Mouse (Mus musculus): ENCODE measurements at regions not wholly inside any gene's neighbourhood (a gene's known extent, or its start where the extent isn't known, plus 50 kb on each side); places are given as distances from the start of the nearest gene placed in this dataset.

GRCm38 (mm10) chr6:143425182-143425829 is 258.3 kb downstream of the Etnk1 start:
- H3K4me1 ChIP-seq (ENCODE audit: control insufficient read depth, insufficient read depth, low read length), result 0 out of 2 replicates have a peak, but pooled peaks cover 3% of the 10 kb centered on the region
- H3K27ac ChIP-seq (replicated peaks; ENCODE audit: low read depth, low read length), result no peak overlapping the region
- DNase-seq (ENCODE audit: low spot score) (peak; percentile 59), ATAC-seq (ENCODE audit: low read depth) (peak; percentile 41; the same call in 1 of the 2 replicates)
- peaks cover 23% of the 10 kb centered on the region for H3K27me3 ChIP-seq (replicated peaks; ENCODE audit: control insufficient read depth, insufficient read depth, low read length)
- H3K4me2 ChIP-seq (ENCODE audit: low read depth, low read length), result peak overlapping the region; percentile 30; the same call in 1 of the 2 replicates
- 0 out of 2 replicates have a peak, but pooled peaks cover 5% of the 10 kb centered on the region for H3K9me3 ChIP-seq (ENCODE audit: control insufficient read depth, low read length)
- WGBS, result 43% methylated on average over 17 of the region's 17 CpGs
- no peaks in the 10 kb centered on the region for H3K36me3 ChIP-seq (ENCODE audit: control insufficient read depth, insufficient read depth, low read length)
- H3K4me3 ChIP-seq (ENCODE audit: low read depth, low read length), result no peak overlapping the region
- H3K9ac ChIP-seq (ENCODE audit: low read depth, low read length), result no peak overlapping the region

- Histone ChIP-seq H3K9me3 (ENCODE audit: control insufficient read depth, low read length) (0 out of 2 replicates have a peak, but pooled peaks cover 5% of the 10 kb centered on the region), H3K36me3 (ENCODE audit: control insufficient read depth, insufficient read depth, low read length) (no peaks in the 10 kb centered on the region), H3K4me1 (ENCODE audit: control insufficient read depth, insufficient read depth, low read length) (no peaks in the 10 kb centered on the region), H3K27me3 (replicated peaks; ENCODE audit: control insufficient read depth, insufficient read depth, low read length) (peaks cover 59% of the 10 kb centered on the region), H3K9ac (ENCODE audit: low read depth, low read length) (no peak overlapping the region), H3K4me3 (ENCODE audit: low read depth, low read length) (no peak overlapping the region), H3K4me2 (ENCODE audit: low read depth, low read length) (no peak overlapping the region), H3K27ac (replicated peaks; ENCODE audit: low read depth, low read length) (no peak overlapping the region)
- DNase-seq (ENCODE audit: low spot score) (no peak), ATAC-seq (ENCODE audit: low read depth) (no peak)
- WGBS, result 89% methylated on average over 13 of the region's 13 CpGs
These were observed 265.0 kb downstream of the Etnk1 start for GRCm38 (mm10) chr6:143431896-143432450.

- no peaks in the 10 kb centered on the region for H3K9me3 ChIP-seq (ENCODE audit: control insufficient read depth, low read length)
- peaks cover 10% of the 10 kb centered on the region for H3K4me1 ChIP-seq (ENCODE audit: control insufficient read depth, insufficient read depth, low read length)
- H3K4me3 ChIP-seq (ENCODE audit: low read depth, low read length), result peak overlapping the region; percentile 5; the same call in 1 of the 2 replicates
- 41% methylated on average over 32 of the region's 32 CpGs for WGBS
- no peaks in the 10 kb centered on the region for H3K36me3 ChIP-seq (ENCODE audit: control insufficient read depth, insufficient read depth, low read length)
- peaks cover 52% of the 10 kb centered on the region for H3K27me3 ChIP-seq (replicated peaks; ENCODE audit: control insufficient read depth, insufficient read depth, low read length)
- peak overlapping the region; percentile 35 for H3K4me2 ChIP-seq (ENCODE audit: low read depth, low read length)
- H3K9ac ChIP-seq (ENCODE audit: low read depth, low read length), result peak overlapping the region; percentile 25; the same call in 1 of the 2 replicates
- peak; percentile 74 for DNase-seq (ENCODE audit: low spot score)
- peak; percentile 50; the same call in 1 of the 2 replicates for ATAC-seq (ENCODE audit: low read depth)
- H3K27ac ChIP-seq (replicated peaks; ENCODE audit: low read depth, low read length), result no peak overlapping the region
These were observed 270.6 kb downstream of the Etnk1 start for GRCm38 (mm10) chr6:143437367-143438271.

GRCm38 (mm10) chr6:143438272-143438591 is 271.2 kb downstream of the Etnk1 start:
- peak; percentile 18; the same call in 1 of the 2 replicates for ATAC-seq (ENCODE audit: low read depth)
- H3K4me2 ChIP-seq (ENCODE audit: low read depth, low read length), result peak overlapping the region; percentile 35

GRCm38 (mm10) chr6:143439484-143439883 is 272.5 kb downstream of the Etnk1 start:
- H3K27ac ChIP-seq (replicated peaks; ENCODE audit: low read depth, low read length), result no peak overlapping the region
- no peak overlapping the region for H3K4me2 ChIP-seq (ENCODE audit: low read depth, low read length)
- peaks cover 10% of the 10 kb centered on the region for H3K4me1 ChIP-seq (ENCODE audit: control insufficient read depth, insufficient read depth, low read length)
- ATAC-seq (ENCODE audit: low read depth), result no peak
- no peak for DNase-seq (ENCODE audit: low spot score)
- peaks cover 36% of the 10 kb centered on the region for H3K27me3 ChIP-seq (replicated peaks; ENCODE audit: control insufficient read depth, insufficient read depth, low read length)
- WGBS, result 83% methylated on average over 10 of the region's 10 CpGs
- H3K9me3 ChIP-seq (ENCODE audit: control insufficient read depth, low read length), result no peaks in the 10 kb centered on the region
- H3K36me3 ChIP-seq (ENCODE audit: control insufficient read depth, insufficient read depth, low read length), result no peaks in the 10 kb centered on the region
- H3K4me3 ChIP-seq (ENCODE audit: low read depth, low read length), result no peak overlapping the region
- H3K9ac ChIP-seq (ENCODE audit: low read depth, low read length), result no peak overlapping the region

More at GRCm38 (mm10) chr6:143438272-143438591, 271.2 kb downstream of the Etnk1 start:
- H3K4me1 ChIP-seq (ENCODE audit: control insufficient read depth, insufficient read depth, low read length), result peaks cover 10% of the 10 kb centered on the region
- H3K27me3 ChIP-seq (replicated peaks; ENCODE audit: control insufficient read depth, insufficient read depth, low read length), result peaks cover 47% of the 10 kb centered on the region
- H3K9me3 ChIP-seq (ENCODE audit: control insufficient read depth, low read length), result no peaks in the 10 kb centered on the region
- no peaks in the 10 kb centered on the region for H3K36me3 ChIP-seq (ENCODE audit: control insufficient read depth, insufficient read depth, low read length)
- no peak overlapping the region for H3K9ac ChIP-seq (ENCODE audit: low read depth, low read length)
- no peak overlapping the region for H3K4me3 ChIP-seq (ENCODE audit: low read depth, low read length)
- no peak overlapping the region for H3K27ac ChIP-seq (replicated peaks; ENCODE audit: low read depth, low read length)
- DNase-seq (ENCODE audit: low spot score), result peak; percentile 81
- WGBS, result 29% methylated on average over 5 of the region's 5 CpGs

- Histone ChIP-seq H3K4me2 (ENCODE audit: low read depth, low read length) (no peak overlapping the region), H3K9me3 (ENCODE audit: control insufficient read depth, low read length) (no peaks in the 10 kb centered on the region), H3K4me1 (ENCODE audit: control insufficient read depth, insufficient read depth, low read length) (peaks cover 10% of the 10 kb centered on the region), H3K9ac (ENCODE audit: low read depth, low read length) (no peak overlapping the region), H3K4me3 (ENCODE audit: low read depth, low read length) (no peak overlapping the region), H3K27ac (replicated peaks; ENCODE audit: low read depth, low read length) (no peak overlapping the region), H3K27me3 (replicated peaks; ENCODE audit: control insufficient read depth, insufficient read depth, low read length) (peaks cover 28% of the 10 kb centered on the region), H3K36me3 (ENCODE audit: control insufficient read depth, insufficient read depth, low read length) (no peaks in the 10 kb centered on the region)
- 74% methylated on average over 15 of the region's 15 CpGs for WGBS
- no peak for DNase-seq (ENCODE audit: low spot score)
- ATAC-seq (ENCODE audit: low read depth), result no peak
These were observed 273.4 kb downstream of the Etnk1 start for GRCm38 (mm10) chr6:143440237-143440950.

GRCm38 (mm10) chr6:143442361-143442760 is 275.3 kb downstream of the Etnk1 start:
- DNase-seq (ENCODE audit: low spot score), result no peak
- 89% methylated on average over 8 of the region's 8 CpGs for WGBS
- H3K36me3 ChIP-seq (ENCODE audit: control insufficient read depth, insufficient read depth, low read length), result no peaks in the 10 kb centered on the region

GRCm38 (mm10) chr6:143443446-143443845 is 276.4 kb downstream of the Etnk1 start:
- Histone ChIP-seq H3K36me3 (ENCODE audit: control insufficient read depth, insufficient read depth, low read length) (no peaks in the 10 kb centered on the region), H3K9me3 (ENCODE audit: control insufficient read depth, low read length) (no peaks in the 10 kb centered on the region), H3K4me2 (ENCODE audit: low read depth, low read length) (no peak overlapping the region), H3K4me3 (ENCODE audit: low read depth, low read length) (no peak overlapping the region), H3K4me1 (ENCODE audit: control insufficient read depth, insufficient read depth, low read length) (no peaks in the 10 kb centered on the region), H3K27ac (replicated peaks; ENCODE audit: low read depth, low read length) (no peak overlapping the region), H3K9ac (ENCODE audit: low read depth, low read length) (no peak overlapping the region), H3K27me3 (replicated peaks; ENCODE audit: control insufficient read depth, insufficient read depth, low read length) (peaks cover 42% of the 10 kb centered on the region)
- ATAC-seq (ENCODE audit: low read depth) (no peak), DNase-seq (ENCODE audit: low spot score) (no peak)
- 88% methylated on average over 6 of the region's 6 CpGs for WGBS

More at GRCm38 (mm10) chr6:143442361-143442760, 275.3 kb downstream of the Etnk1 start:
- no peak for ATAC-seq (ENCODE audit: low read depth)
- Histone ChIP-seq H3K4me2 (ENCODE audit: low read depth, low read length) (no peak overlapping the region), H3K9ac (ENCODE audit: low read depth, low read length) (no peak overlapping the region), H3K4me1 (ENCODE audit: control insufficient read depth, insufficient read depth, low read length) (peaks cover 8% of the 10 kb centered on the region), H3K9me3 (ENCODE audit: control insufficient read depth, low read length) (no peaks in the 10 kb centered on the region), H3K4me3 (ENCODE audit: low read depth, low read length) (no peak overlapping the region), H3K27me3 (replicated peaks; ENCODE audit: control insufficient read depth, insufficient read depth, low read length) (peaks cover 37% of the 10 kb centered on the region), H3K27ac (replicated peaks; ENCODE audit: low read depth, low read length) (no peak overlapping the region)
